Mouse (Mus musculus) liver, embryonic 15.5 days (tissue): ENCODE data around the gene Fbxl17. TPM values are rescaled to one million over a fixed set of nuclear protein-coding genes. Genes with fewer than 3 reads are reported as not detected.

Experiments used
- ATAC-seq: fragments of 200-750 bp; cut with Nextera tagmentation; 2 replicates; pipeline ENCODE4 v1.8.0; 2017; ENCODE audit warnings: moderate number of reproducible peaks, mild to moderate bottlenecking, moderate library complexity; ENCODE audit not compliant: insufficient read depth
- H3K27ac ChIP-seq: fragments of 300-500 bp; sonication (generic); replicated peaks from 2 replicates; pipeline ENCODE4 v1.5.1; 2015; ENCODE audit warnings: mild to moderate bottlenecking, inconsistent platforms
- H3K27me3 ChIP-seq: fragments of 300-500 bp; sonication (generic); 2 replicates; pipeline ENCODE4 v1.6.1; 2015; ENCODE audit warnings: mild to moderate bottlenecking, inconsistent platforms
- H3K36me3 ChIP-seq: fragments of 300-500 bp; sonication (generic); replicated peaks from 2 replicates; pipeline ENCODE4 v1.6.1; 2015; ENCODE audit warnings: moderate library complexity, mild to moderate bottlenecking, inconsistent platforms
- H3K4me1 ChIP-seq: fragments of 300-500 bp; sonication (generic); replicated peaks from 2 replicates; pipeline ENCODE4 v1.6.1; 2015; ENCODE audit warnings: inconsistent platforms
- H3K4me2 ChIP-seq: fragments of 300-500 bp; sonication (generic); 2 replicates; pipeline ENCODE4 v1.6.1; 2015; ENCODE audit warnings: moderate library complexity, mild to moderate bottlenecking, inconsistent platforms
- H3K4me3 ChIP-seq: fragments of 300-500 bp; sonication (generic); replicated peaks from 2 replicates; pipeline ENCODE4 v1.5.1; 2015; ENCODE audit warnings: mild to moderate bottlenecking, inconsistent platforms
- H3K9ac ChIP-seq: fragments of 300-500 bp; sonication (generic); 2 replicates; pipeline ENCODE4 v1.6.1; 2015; ENCODE audit warnings: moderate library complexity, mild to moderate bottlenecking, inconsistent platforms
- H3K9me3 ChIP-seq: fragments of 300-500 bp; sonication (generic); replicated peaks from 2 replicates; pipeline ENCODE4 v1.6.1; 2016; ENCODE audit warnings: inconsistent platforms
- WGBS: fragments of 180-500 bp; shearing (Covaris S2); methylation state at CpG from one replicate; pipeline ENCODE4 v1.1.7; 2015; ENCODE audit warnings: mixed read lengths; ENCODE audit not compliant: insufficient replicate concordance; 5-methylcytosine and 5-hydroxymethylcytosine counted together
- microRNA-seq: library from miRNA; unstranded; fragments of <30 nt; microRNA quantifications from one replicate; pipeline ENCODE4, GENCODE M21; 2016
- polyA plus RNA-seq: library from polyadenylated mRNA; unstranded; fragments of >200 nt; fragmentation: Nextera tagmentation; extraction: Ambion mirVana; gene quantifications from 2 replicates; pipeline ENCODE4 v1.2.1, GENCODE M21; 2015

The Fbxl17 gene
- polyA plus RNA-seq, 1 experiment from 2014 or later, result 1.8 TPM

GRCm38 (mm10) chr17:63008277-63008676 is 491.5 kb downstream of the Fbxl17 start:
- H3K4me1 ChIP-seq, result no peaks in the 10 kb centered on the region
- H3K36me3 ChIP-seq, result no peaks in the 10 kb centered on the region
- H3K27me3 ChIP-seq, result no peaks in the 10 kb centered on the region
- no peak for ATAC-seq
- H3K9ac ChIP-seq, result no peak overlapping the region
- H3K27ac ChIP-seq, result no peak overlapping the region
- WGBS, result 50% methylated on average over 5 of the region's 5 CpGs
- no peaks in the 10 kb centered on the region for H3K9me3 ChIP-seq
- H3K4me2 ChIP-seq, result no peak overlapping the region
- H3K4me3 ChIP-seq, result no peak overlapping the region

DNA sequence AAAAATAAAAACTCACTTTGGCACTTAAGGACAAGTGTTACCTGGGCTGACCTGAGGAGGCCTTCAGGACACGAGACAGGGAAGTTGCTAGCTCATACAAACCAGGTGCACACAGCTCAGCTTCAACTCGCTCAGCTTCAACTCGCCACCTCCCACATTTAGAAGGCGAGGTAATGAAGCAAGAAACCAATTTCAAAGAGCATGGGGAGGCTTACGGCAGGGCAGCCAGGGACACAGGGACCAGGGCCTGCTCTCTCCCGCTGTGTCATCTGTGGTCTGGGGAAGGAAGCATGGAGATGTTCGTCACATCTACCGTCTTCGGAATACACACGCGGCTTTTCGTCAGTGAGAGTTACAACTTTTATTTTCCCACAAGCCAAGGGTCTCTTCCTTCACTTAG is 491.9 kb downstream of the Fbxl17 start:
- H3K9ac ChIP-seq, result no peak overlapping the region
- H3K4me1 ChIP-seq, result no peaks in the 10 kb centered on the region
- no peak overlapping the region for H3K4me3 ChIP-seq
- H3K4me2 ChIP-seq, result no peak overlapping the region
- H3K9me3 ChIP-seq, result no peaks in the 10 kb centered on the region
- no peak for ATAC-seq
- H3K27ac ChIP-seq, result no peak overlapping the region
- 75% methylated on average over 12 of the region's 12 CpGs for WGBS
- H3K36me3 ChIP-seq, result no peaks in the 10 kb centered on the region
- no peaks in the 10 kb centered on the region for H3K27me3 ChIP-seq

Small RNA genes lying within 50 kb of the gene (microRNA-seq; reads per million reads assigned to microRNA genes)
- gene Gm24813, result not detected
